18 mouse cellular contexts compared by ENCODE assay signal in the genomic region with DNA sequence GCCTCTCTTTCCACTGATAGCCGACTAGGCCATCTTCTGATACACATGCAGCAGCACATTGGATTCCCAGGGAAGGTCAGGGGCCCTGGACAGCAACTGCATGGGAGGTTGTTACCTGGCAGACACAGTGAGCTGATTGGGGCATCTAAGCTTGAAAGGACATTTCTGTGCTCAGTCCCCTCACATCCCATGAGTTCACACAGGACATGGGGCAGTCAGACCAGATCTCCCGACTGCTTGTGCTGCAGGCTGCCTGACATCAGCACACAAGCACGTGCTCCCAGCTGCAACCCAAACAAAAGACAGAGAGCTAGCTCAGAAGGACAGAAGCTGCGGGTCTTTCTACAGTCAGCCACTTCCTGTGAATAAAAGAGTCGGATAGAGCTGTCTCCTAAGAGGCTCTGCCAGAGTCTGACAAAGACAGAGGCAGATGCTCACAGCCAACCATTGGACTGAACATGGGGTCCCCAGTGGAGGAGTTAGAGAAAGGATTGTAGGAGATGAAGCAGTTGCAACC. TPM values are rescaled to one million over a fixed set of nuclear protein-coding genes. Genes with fewer than 3 reads are reported as not detected.
A peak's percentile ranks its signal among the peaks of the same experiment; 100 is the strongest.
DNase-seq lines count a peak whose midpoint lies in the region; ATAC-seq and TF ChIP-seq lines count a peak whose summit lies in the region.
"Had no signal": no experiment of that assay in that cellular context is flagged by ENCODE, and none has a peak within 500 bp of the region (broad histone marks: within the 10 kb centered on the region; RNA-seq: fewer than 3 reads in every experiment).

No protein-coding gene starts in this region.

- no peaks in the 10 kb centered on the region for H3K27me3 ChIP-seq in embryonic facial prominence, embryonic 11.5 days (ENCODE audit: control insufficient read depth, insufficient read depth, low read length)
- no peaks in the 10 kb centered on the region for H3K27me3 ChIP-seq in embryonic facial prominence, embryonic 10.5 days (replicated peaks; ENCODE audit: low read depth, poor library complexity, severe bottlenecking)
- H3K27me3 ChIP-seq in liver, embryonic 11.5 days (replicated peaks; ENCODE audit: control insufficient read depth, insufficient read depth, low read length): no peaks in the 10 kb centered on the region
- no peaks in the 10 kb centered on the region for H3K27me3 ChIP-seq in liver, postnatal 0 days (ENCODE audit: insufficient read depth, low read length)
- H3K27me3 ChIP-seq: embryonic facial prominence, embryonic 12.5 days; limb, embryonic 15.5 days; neural tube, embryonic 13.5 days had no signal

- no peaks in the 10 kb centered on the region for H3K9me3 ChIP-seq in embryonic facial prominence, embryonic 11.5 days (replicated peaks; ENCODE audit: control insufficient read depth, low read length)
- peaks cover 20% of the 10 kb centered on the region for H3K9me3 ChIP-seq in embryonic facial prominence, embryonic 10.5 days
- H3K9me3 ChIP-seq in liver, embryonic 11.5 days (ENCODE audit: control insufficient read depth, low read length): no peaks in the 10 kb centered on the region
- H3K9me3 ChIP-seq in liver, postnatal 0 days (ENCODE audit: low read length): no peaks in the 10 kb centered on the region

- 0 out of 2 replicates have a peak, but pooled peaks have one; percentile 36 for ATAC-seq in embryonic facial prominence, embryonic 11.5 days (replicated peaks; ENCODE audit: insufficient number of reproducible peaks, low FRiP score, low TSS enrichment, low read depth)
- ATAC-seq in liver, embryonic 11.5 days (replicated peaks; ENCODE audit: low FRiP score): 0 out of 2 replicates have a peak, but pooled peaks have one; percentile 3
- no peak for ATAC-seq in liver, postnatal 0 days
- ATAC-seq: forebrain, embryonic 14.5 days had no signal

- no peak overlapping the region for H3K9ac ChIP-seq in embryonic facial prominence, embryonic 11.5 days (replicated peaks; ENCODE audit: low read length)
- no peak overlapping the region for H3K9ac ChIP-seq in liver, embryonic 11.5 days (ENCODE audit: low read depth, low read length)
- no peak overlapping the region for H3K9ac ChIP-seq in liver, postnatal 0 days (replicated peaks)
- H3K9ac ChIP-seq: embryonic facial prominence, embryonic 12.5 days; limb, embryonic 15.5 days; neural tube, embryonic 13.5 days had no signal

- no peak overlapping the region for H3K4me3 ChIP-seq in embryonic facial prominence, embryonic 11.5 days (ENCODE audit: low read depth, low read length)
- H3K4me3 ChIP-seq in embryonic facial prominence, embryonic 10.5 days: no peak overlapping the region
- no peak overlapping the region for H3K4me3 ChIP-seq in liver, embryonic 11.5 days (ENCODE audit: low read depth, low read length)
- H3K4me3 ChIP-seq in liver, postnatal 0 days (ENCODE audit: low read depth, low read length): no peak overlapping the region
- H3K4me3 ChIP-seq: embryonic facial prominence, embryonic 12.5 days; erythroblast, embryonic 14.5 days; limb, embryonic 15.5 days; neural tube, embryonic 13.5 days had no signal

- WGBS in embryonic facial prominence, embryonic 11.5 days: 53% methylated on average over 5 of the region's 5 CpGs
- 43% methylated on average over 5 of the region's 5 CpGs for WGBS in embryonic facial prominence, embryonic 10.5 days
- 46% methylated on average over 5 of the region's 5 CpGs for WGBS in liver, embryonic 11.5 days
- WGBS in liver, postnatal 0 days (ENCODE audit: insufficient replicate concordance): 34% methylated on average over 5 of the region's 5 CpGs

- no peaks in the 10 kb centered on the region for H3K4me1 ChIP-seq in embryonic facial prominence, embryonic 11.5 days (ENCODE audit: control insufficient read depth, insufficient read depth, low read length)
- H3K4me1 ChIP-seq in embryonic facial prominence, embryonic 10.5 days: 0 out of 2 replicates have a peak, but pooled peaks cover 13% of the 10 kb centered on the region
- H3K4me1 ChIP-seq in liver, embryonic 11.5 days (replicated peaks; ENCODE audit: control insufficient read depth, insufficient read depth, low read length): no peaks in the 10 kb centered on the region
- H3K4me1 ChIP-seq in liver, postnatal 0 days (ENCODE audit: insufficient read depth): no peaks in the 10 kb centered on the region

- no peaks in the 10 kb centered on the region for H3K36me3 ChIP-seq in embryonic facial prominence, embryonic 11.5 days (replicated peaks; ENCODE audit: control insufficient read depth, insufficient read depth, low read depth, low read length)
- no peaks in the 10 kb centered on the region for H3K36me3 ChIP-seq in embryonic facial prominence, embryonic 10.5 days (replicated peaks)
- no peaks in the 10 kb centered on the region for H3K36me3 ChIP-seq in liver, embryonic 11.5 days (ENCODE audit: control insufficient read depth, insufficient read depth, low read length)
- H3K36me3 ChIP-seq in liver, postnatal 0 days (replicated peaks; ENCODE audit: insufficient read depth, low read length): no peaks in the 10 kb centered on the region
- H3K36me3 ChIP-seq: embryonic facial prominence, embryonic 12.5 days; limb, embryonic 15.5 days; neural tube, embryonic 13.5 days had no signal

- H3K27ac ChIP-seq in embryonic facial prominence, embryonic 11.5 days (replicated peaks; ENCODE audit: low read depth, low read length): no peak overlapping the region
- no peak overlapping the region for H3K27ac ChIP-seq in embryonic facial prominence, embryonic 10.5 days (replicated peaks)
- H3K27ac ChIP-seq in liver, embryonic 11.5 days (ENCODE audit: low read depth, low read length): no peak overlapping the region
- H3K27ac ChIP-seq in liver, postnatal 0 days (ENCODE audit: low read depth): no peak overlapping the region
- H3K27ac ChIP-seq: embryonic facial prominence, embryonic 12.5 days; limb, embryonic 15.5 days; neural tube, embryonic 13.5 days had no signal

- DNase-seq in embryonic facial prominence, embryonic 11.5 days (ENCODE audit: low spot score): no peak
- DNase-seq in embryonic facial prominence, embryonic 10.5 days (ENCODE audit: low spot score): no peak
- DNase-seq in liver, embryonic 11.5 days (ENCODE audit: low spot score): no peak
- DNase-seq in liver, postnatal 0 days: no peak
- DNase-seq in thymus, postnatal 0 days (ENCODE audit: low spot score): peak; percentile 86
- DNase-seq in thymus, postnatal 10 days (ENCODE audit: low spot score in 2 of 2): no peak
- DNase-seq in gastrocnemius, adult 8-10 months (ENCODE audit: low spot score in 2 of 2): no peak
- DNase-seq: cerebellum, adult 9-10 months; heart, postnatal 10 days; kidney, adult 9 months; kidney, postnatal 25 days; lung, postnatal 10 days; right cerebral cortex, adult 18-20 months had no signal

- no peak for TF ChIP-seq CTCF in liver, postnatal 0 days (IDR thresholded peaks at IDR 0.05; ENCODE audit: low read depth)

- no peak overlapping the region for H3K4me2 ChIP-seq in embryonic facial prominence, embryonic 11.5 days (ENCODE audit: low read depth, low read length)
- no peak overlapping the region for H3K4me2 ChIP-seq in liver, embryonic 11.5 days
- H3K4me2 ChIP-seq in liver, postnatal 0 days (ENCODE audit: low read depth, low read length): no peak overlapping the region
- H3K4me2 ChIP-seq: embryonic facial prominence, embryonic 12.5 days; limb, embryonic 15.5 days; neural tube, embryonic 13.5 days had no signal

- TF ChIP-seq EP300 in liver, postnatal 0 days (IDR thresholded peaks at IDR 0.05; ENCODE audit: low read depth): no peak

RNA-seq across cellular contexts. Expression of a gene that starts 3.7 kb away (rescaled TPM):
- 10.6 and 11.0 TPM in 2 replicates for polyA plus RNA-seq in embryonic facial prominence, embryonic 11.5 days (2014; fragmentation: Nextera tagmentation; extraction: Ambion mirVana)
- 6.3 and 7.7 TPM in 2 replicates for polyA plus RNA-seq in embryonic facial prominence, embryonic 10.5 days (2016; fragmentation: Nextera tagmentation; extraction: Ambion mirVana)
- 15.1 and 15.7 TPM in 2 replicates for polyA plus RNA-seq in liver, embryonic 11.5 days (2014; fragmentation: Nextera tagmentation; extraction: Ambion mirVana)
- 2.5 and 2.8 TPM in 2 replicates for polyA plus RNA-seq in liver, postnatal 0 days (2015; fragmentation: Nextera tagmentation; extraction: Ambion mirVana)
- 16.4 TPM in 2 replicates for polyA plus RNA-seq in thymus, postnatal 0 days (2015; fragmentation: Nextera tagmentation; extraction: Ambion mirVana)
- 1 to 10 TPM in 2 of 4 experiments, under 1 TPM in 2; 0.70 to 1.4 (median 0.89) TPM for total RNA-seq in gastrocnemius, adult 8-10 months (2022)
- polyA plus RNA-seq: erythroblast, embryonic 14.5 days had no signal

RNA-seq across cellular contexts. Expression of a gene that starts 34.9 kb away (rescaled TPM):
- 5.0 and 6.1 TPM in 2 replicates for polyA plus RNA-seq in embryonic facial prominence, embryonic 11.5 days (2014; fragmentation: Nextera tagmentation; extraction: Ambion mirVana)
- polyA plus RNA-seq in embryonic facial prominence, embryonic 10.5 days (2016; fragmentation: Nextera tagmentation; extraction: Ambion mirVana): 4.2 and 5.8 TPM in 2 replicates
- 2.9 and 3.1 TPM in 2 replicates for polyA plus RNA-seq in liver, embryonic 11.5 days (2014; fragmentation: Nextera tagmentation; extraction: Ambion mirVana)
- polyA plus RNA-seq in liver, postnatal 0 days (2015; fragmentation: Nextera tagmentation; extraction: Ambion mirVana): 1.6 and 1.7 TPM in 2 replicates
- polyA plus RNA-seq in thymus, postnatal 0 days (2015; fragmentation: Nextera tagmentation; extraction: Ambion mirVana): 4.5 and 5.6 TPM in 2 replicates
- total RNA-seq in gastrocnemius, adult 8-10 months (2022): 10 to 100 TPM; 10.2 to 11.5 (median 10.5) TPM
- polyA plus RNA-seq: erythroblast, embryonic 14.5 days had no signal

RNA-seq across cellular contexts. Expression of a gene that starts 55.3 kb away (rescaled TPM):
- polyA plus RNA-seq in embryonic facial prominence, embryonic 11.5 days (2014; fragmentation: Nextera tagmentation; extraction: Ambion mirVana): 27.6 and 30.0 TPM in 2 replicates
- 64.2 and 66.1 TPM in 2 replicates for polyA plus RNA-seq in embryonic facial prominence, embryonic 10.5 days (2016; fragmentation: Nextera tagmentation; extraction: Ambion mirVana)
- 40.7 and 47.4 TPM in 2 replicates for polyA plus RNA-seq in liver, embryonic 11.5 days (2014; fragmentation: Nextera tagmentation; extraction: Ambion mirVana)
- 17.5 and 19.0 TPM in 2 replicates for polyA plus RNA-seq in liver, postnatal 0 days (2015; fragmentation: Nextera tagmentation; extraction: Ambion mirVana)
- polyA plus RNA-seq in thymus, postnatal 0 days (2015; fragmentation: Nextera tagmentation; extraction: Ambion mirVana): 73.5 and 88.4 TPM in 2 replicates
- 1 to 10 TPM; 3.6 to 5.1 (median 4.8) TPM for total RNA-seq in gastrocnemius, adult 8-10 months (2022)

RNA-seq across cellular contexts. Expression of a gene that starts 55.5 kb away (rescaled TPM):
- 14.7 and 15.6 TPM in 2 replicates for polyA plus RNA-seq in embryonic facial prominence, embryonic 11.5 days (2014; fragmentation: Nextera tagmentation; extraction: Ambion mirVana)
- 14.8 and 15.5 TPM in 2 replicates for polyA plus RNA-seq in embryonic facial prominence, embryonic 10.5 days (2016; fragmentation: Nextera tagmentation; extraction: Ambion mirVana)
- 7.0 and 7.7 TPM in 2 replicates for polyA plus RNA-seq in liver, embryonic 11.5 days (2014; fragmentation: Nextera tagmentation; extraction: Ambion mirVana)
- 0.90 TPM in 2 replicates for polyA plus RNA-seq in liver, postnatal 0 days (2015; fragmentation: Nextera tagmentation; extraction: Ambion mirVana)
- polyA plus RNA-seq in thymus, postnatal 0 days (2015; fragmentation: Nextera tagmentation; extraction: Ambion mirVana): 4.7 and 4.9 TPM in 2 replicates
- total RNA-seq in gastrocnemius, adult 8-10 months (2022): 1 to 10 TPM; 5.1 to 9.2 (median 6.7) TPM
- polyA plus RNA-seq: erythroblast, embryonic 14.5 days had no signal
